Mouse (Mus musculus) megakaryocyte, adult 5-6 weeks (primary cell): ENCODE measurements around the gene Tmem270. TPM values are rescaled to one million over a fixed set of nuclear protein-coding genes. Genes with fewer than 3 reads are reported as not detected.

Experiments
- ATAC-seq: 2 replicates; pipeline ENCODE4 v1.8.0; 2016; ENCODE audit warnings: mild to moderate bottlenecking, inconsistent platforms; ENCODE audit not compliant: poor library complexity, severe bottlenecking
- total RNA-seq, 2 experiments: library from RNA; stranded (forward) in 1 of 2; stranded (reverse) in 1 of 2; fragments of 153-499, 151-499 nt in 1 of 2; fragments of 221-1000, 200-1000 nt in 1 of 2; gene quantifications; 2 replicates each; pipeline versions ENCODE4 v1.2.3 to v1.2.4; 2015 to 2017

Gene Tmem270
- total RNA-seq, 2 experiments from 2014 or later = not detected

GRCm38 (mm10) chr5:134890601-134891054, 15.9 kb downstream of the Tmem270 start:
- ATAC-seq = no peak

GRCm38 (mm10) chr5:134888505-134888904, 18.0 kb downstream of the Tmem270 start:
- no peak for ATAC-seq

GRCm38 (mm10) chr5:134887447-134888335, 18.8 kb downstream of the Tmem270 start:
- ATAC-seq = no peak

- ATAC-seq = no peak
Measured at GRCm38 (mm10) chr5:134883077-134883476, 23.5 kb downstream of the Tmem270 start.

- ATAC-seq = no peak
Measured at GRCm38 (mm10) chr5:134876801-134877200, 29.7 kb downstream of the Tmem270 start.

GRCm38 (mm10) chr5:134875245-134875644, 31.3 kb downstream of the Tmem270 start:
- no peak for ATAC-seq

GRCm38 (mm10) chr5:134873956-134874879, 32.3 kb downstream of the Tmem270 start:
- ATAC-seq = no peak

- ATAC-seq = no peak
Measured at GRCm38 (mm10) chr5:134873034-134873433, 33.5 kb downstream of the Tmem270 start.

GRCm38 (mm10) chr5:134872597-134872996, 33.9 kb downstream of the Tmem270 start:
- no peak for ATAC-seq

GRCm38 (mm10) chr5:134868506-134868905, 38.0 kb downstream of the Tmem270 start:
- ATAC-seq = no peak

GRCm38 (mm10) chr5:134867320-134868144, 39.0 kb downstream of the Tmem270 start:
- ATAC-seq = no peak

- ATAC-seq = no peak
Measured at GRCm38 (mm10) chr5:134865158-134865557, 41.4 kb downstream of the Tmem270 start.

- no peak for ATAC-seq
Measured at GRCm38 (mm10) chr5:134861902-134862497, 44.5 kb downstream of the Tmem270 start.

- no peak for ATAC-seq
Measured at GRCm38 (mm10) chr5:134859193-134859592, 47.3 kb downstream of the Tmem270 start.

- ATAC-seq = no peak
Measured at GRCm38 (mm10) chr5:134858378-134858777, 48.2 kb downstream of the Tmem270 start.

GRCm38 (mm10) chr5:134852873-134853272, 53.7 kb downstream of the Tmem270 start:
- ATAC-seq = no peak
